Mouse (Mus musculus) lung, postnatal 4 days (tissue): ENCODE data around the gene Acsbg1.
"Not testable (repeated sequence)": the region's sequence is repeated elsewhere in the genome, so short reads cannot be mapped to it uniquely, and the experiment has no call there.

Experiments used
- DNase-seq, 2 experiments: peaks; one replicate each; pipeline ENCODE4 v3.0.0; 2021

Acsbg1 gene

GRCm38 (mm10) chr9:54661605-54662377, at the start of gene Acsbg1:
TSS of gene Acsbg1 (minus strand) at chr9:54661870.
- no peak for DNase-seq

- no peak for DNase-seq
Measured at GRCm38 (mm10) chr9:54708085-54708484, 46.4 kb upstream of the Acsbg1 start.

DNA sequence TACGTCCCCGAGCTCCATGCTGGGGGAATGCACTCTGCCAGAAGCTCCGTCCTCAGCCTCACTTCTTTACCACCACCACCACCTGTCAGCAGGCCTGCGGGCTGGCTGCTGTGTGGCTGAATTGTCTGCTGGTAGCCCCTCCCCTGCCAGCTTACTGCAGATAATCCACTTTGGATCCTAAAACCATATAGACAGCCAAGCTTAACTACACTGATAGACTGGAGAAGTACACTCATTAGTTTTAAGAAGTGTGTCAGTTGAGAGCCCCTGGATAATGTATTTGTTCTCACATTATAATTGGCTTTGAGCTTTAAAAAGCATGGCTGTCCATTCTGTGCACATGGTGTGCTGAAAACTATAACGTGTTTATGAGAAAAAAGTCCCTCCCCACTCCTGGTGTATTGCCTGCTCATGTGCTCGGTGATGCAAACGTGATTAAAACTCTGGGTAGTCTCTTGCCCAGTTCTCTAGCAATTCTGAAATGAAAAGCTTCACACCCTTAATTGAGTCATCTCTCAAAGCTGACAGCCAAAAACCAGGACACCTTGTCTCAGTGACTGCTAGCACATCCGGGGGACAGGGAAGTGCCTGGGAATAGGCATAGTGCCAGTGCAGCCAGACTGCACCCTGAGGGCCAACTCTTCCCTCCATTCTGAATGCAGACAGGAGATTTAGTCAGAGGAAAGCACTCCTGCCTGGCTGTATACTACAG, 45.8 kb upstream of the Acsbg1 start:
- no peak for DNase-seq

DNA sequence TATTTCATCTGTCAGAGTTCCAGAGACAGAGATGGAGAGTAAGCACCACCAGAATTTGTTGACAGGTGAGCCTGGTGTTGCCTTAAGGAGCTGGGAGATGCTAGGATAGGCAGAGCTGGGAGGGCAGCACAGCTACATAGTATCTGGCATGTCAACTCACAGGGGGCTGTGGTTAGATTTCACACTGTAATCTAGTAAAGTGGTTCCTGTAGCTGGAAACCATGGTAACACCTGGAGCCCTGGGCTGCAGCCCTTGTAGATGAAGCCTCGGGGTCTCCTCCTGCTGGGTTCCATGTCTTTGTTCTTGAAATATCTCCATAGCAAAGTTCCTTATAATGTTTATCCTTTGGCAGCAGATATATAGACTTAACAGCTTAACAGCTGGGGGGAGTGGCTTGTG, 43.9 kb upstream of the Acsbg1 start:
- DNase-seq = no peak

- no peak for DNase-seq
Measured at GRCm38 (mm10) chr9:54704361-54704760, 42.7 kb upstream of the Acsbg1 start.

GRCm38 (mm10) chr9:54702581-54702980, 40.9 kb upstream of the Acsbg1 start:
- no peak for DNase-seq

GRCm38 (mm10) chr9:54700746-54701145, 39.1 kb upstream of the Acsbg1 start:
- no peak for DNase-seq

- DNase-seq = no peak
Measured at GRCm38 (mm10) chr9:54700174-54700475, 38.5 kb upstream of the Acsbg1 start.

GRCm38 (mm10) chr9:54699345-54700173, 37.9 kb upstream of the Acsbg1 start:
- peak; percentile 86 to 90 for DNase-seq

GRCm38 (mm10) chr9:54699087-54699344, 37.3 kb upstream of the Acsbg1 start:
- DNase-seq = no peak

- no peak for DNase-seq
Measured at GRCm38 (mm10) chr9:54698318-54699086, 36.8 kb upstream of the Acsbg1 start, which contains the start of gene Dnaja4. TSS of gene Dnaja4 (plus strand) at chr9:54698873.

DNA sequence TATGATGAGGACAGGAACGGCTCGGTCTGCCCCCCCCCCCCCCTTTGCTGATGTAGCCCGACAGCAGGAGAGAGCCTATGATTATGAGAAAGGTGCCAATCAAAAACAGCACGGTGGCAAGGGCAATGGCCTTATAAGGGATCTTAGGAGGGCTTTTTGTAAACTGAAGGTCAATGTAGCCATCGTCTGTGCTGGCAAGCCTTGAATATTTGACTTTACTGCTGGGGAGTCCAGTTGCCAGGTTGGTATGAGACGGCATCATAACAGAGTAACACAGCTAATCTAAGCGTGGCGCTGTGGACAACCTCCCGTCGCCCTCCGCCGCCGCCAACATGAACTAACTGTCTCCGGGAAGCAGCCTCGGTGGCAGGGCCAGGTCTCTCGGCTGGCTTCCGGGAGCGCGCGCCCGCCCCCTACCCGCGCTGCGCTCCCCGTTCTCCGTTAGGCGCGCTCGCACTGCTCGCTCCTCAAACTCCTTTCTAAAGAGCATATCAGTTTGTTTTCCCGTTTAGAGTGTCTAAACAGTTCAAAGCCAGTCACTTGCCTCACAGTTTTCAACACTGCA, 29.7 kb upstream of the Acsbg1 start:
- DNase-seq = peak in 1 of 2 experiments; percentile 14

- not testable (repeated sequence) for DNase-seq
Measured at GRCm38 (mm10) chr9:54690697-54691096, 29.0 kb upstream of the Acsbg1 start.

- DNase-seq = no peak
Measured at GRCm38 (mm10) chr9:54689446-54689845, 27.8 kb upstream of the Acsbg1 start.

GRCm38 (mm10) chr9:54687246-54688236, 25.9 kb upstream of the Acsbg1 start:
- no peak for DNase-seq

DNA sequence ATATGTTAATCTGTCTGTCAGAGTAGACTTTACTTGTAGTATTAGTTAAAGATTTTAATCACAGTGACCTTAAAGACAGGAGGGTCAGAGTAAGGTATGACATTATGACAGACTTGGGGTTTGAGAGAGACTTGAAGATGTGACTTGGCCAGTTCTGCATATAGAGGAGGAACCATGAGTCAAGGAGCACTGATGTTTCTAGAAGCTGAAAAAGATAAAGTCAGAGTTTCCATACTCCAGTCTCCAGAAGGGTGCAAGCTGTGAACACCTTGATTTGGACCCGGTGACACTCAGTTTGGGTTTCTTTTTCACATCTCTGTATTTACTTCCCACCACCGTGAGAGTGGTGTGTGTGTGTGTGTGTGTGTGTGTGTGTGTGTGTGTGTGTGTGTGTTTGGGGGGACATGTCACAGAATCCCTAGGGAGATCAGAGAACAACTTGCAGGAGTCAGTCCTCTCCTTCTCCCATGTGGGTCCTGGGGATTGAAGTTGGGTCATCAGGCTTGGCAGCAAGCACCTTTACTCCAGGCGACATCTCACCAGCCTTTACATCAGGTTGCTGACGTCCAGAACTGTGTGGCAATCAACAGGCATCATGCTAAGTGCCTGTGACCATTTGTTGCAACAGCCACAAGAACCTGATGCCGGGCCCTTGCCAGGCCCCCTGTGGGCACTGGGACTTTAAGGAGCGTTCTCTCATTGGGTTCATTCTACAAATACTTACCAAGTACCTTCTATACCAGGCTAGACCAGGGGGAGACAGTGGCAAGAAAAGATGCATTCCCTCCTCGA, 22.3 kb upstream of the Acsbg1 start:
- DNase-seq = no peak

DNA sequence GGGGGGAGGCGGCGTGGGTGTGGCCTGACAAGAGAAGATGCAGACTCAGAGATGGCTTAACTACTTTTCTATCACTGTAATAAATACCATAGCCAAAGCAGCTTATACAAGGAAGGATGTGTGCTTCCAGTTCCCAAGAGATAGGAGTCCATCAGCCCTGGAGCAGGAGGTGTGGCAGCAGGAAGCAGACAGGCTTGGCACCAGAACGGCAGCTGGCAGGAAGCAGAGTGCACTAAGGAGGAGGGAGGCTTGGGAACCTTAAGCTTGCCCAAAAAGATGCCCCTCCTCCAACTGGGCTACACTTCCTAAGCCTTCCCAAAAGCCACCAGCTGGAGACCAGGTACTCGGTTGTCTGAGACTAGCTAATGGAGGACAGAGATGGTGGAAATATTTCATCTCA, 21.2 kb upstream of the Acsbg1 start:
- no peak for DNase-seq

DNA sequence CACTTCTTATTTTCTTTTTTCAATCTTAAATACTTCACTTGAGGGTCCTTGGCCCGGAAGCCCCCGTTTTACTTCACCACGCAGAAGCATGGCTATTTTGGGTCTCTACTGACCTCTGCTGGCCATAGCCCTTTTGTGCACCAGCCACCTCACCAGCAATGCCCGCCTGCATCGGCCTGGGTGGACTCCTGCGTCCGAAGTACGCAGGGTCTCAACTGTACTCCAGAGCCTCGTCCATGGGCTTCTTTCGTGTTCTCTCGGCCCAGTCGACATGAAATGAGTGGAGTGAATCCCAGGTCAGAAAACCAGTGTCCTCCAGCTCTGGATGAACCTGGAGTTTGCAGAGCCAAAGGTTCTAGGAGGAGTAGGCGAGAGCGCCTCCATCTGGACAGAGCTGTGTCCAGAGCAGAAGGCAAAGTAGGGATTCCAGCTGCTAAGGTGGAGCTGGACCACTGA, 14.9 kb upstream of the Acsbg1 start:
- peak; percentile 63 to 80 for DNase-seq

DNA sequence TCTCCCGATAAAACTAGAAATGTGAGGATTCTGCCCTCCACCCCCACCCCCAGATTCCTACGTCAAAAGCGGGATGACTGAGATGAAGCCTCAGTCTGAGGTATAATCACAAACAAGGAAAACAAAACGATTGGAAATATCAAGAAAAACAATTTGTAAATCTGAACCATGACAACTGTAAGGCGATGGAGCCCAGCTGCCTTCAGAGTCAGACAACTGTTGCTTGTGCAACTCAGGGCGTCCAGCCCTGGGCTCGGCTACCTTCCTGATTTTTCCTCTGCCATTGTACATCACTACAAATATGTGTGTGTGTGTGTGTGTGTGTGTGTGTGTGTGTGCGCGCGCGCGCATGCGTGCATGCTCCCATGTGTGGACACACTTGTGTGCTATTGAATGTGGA, 12.2 kb upstream of the Acsbg1 start:
- peak; percentile 43 to 67 for DNase-seq

GRCm38 (mm10) chr9:54671962-54672361, 10.3 kb upstream of the Acsbg1 start:
- no peak for DNase-seq
